Mouse (Mus musculus) myocyte (in vitro differentiated cells): ENCODE results near the gene Zfp872.

ENCODE experiments used
- MAX ChIP-seq: IDR thresholded peaks from one replicate; pipeline ENCODE4 v1.6.1; 2011; ENCODE audit warnings: low read depth, mild to moderate bottlenecking, control low read depth
- POLR2A ChIP-seq: IDR thresholded peaks from one replicate; pipeline ENCODE4 v1.6.1; 2011; ENCODE audit warnings: low read depth, mild to moderate bottlenecking, control low read depth, moderate library complexity; ENCODE audit not compliant: insufficient read length
- POLR2AphosphoS2 ChIP-seq: IDR thresholded peaks from one replicate; pipeline ENCODE4 v1.6.1; 2011; ENCODE audit warnings: low read depth, control low read depth; ENCODE audit not compliant: insufficient read length
- TCF12 ChIP-seq: IDR thresholded peaks from one replicate; pipeline ENCODE4 v1.6.1; 2011; ENCODE audit warnings: mild to moderate bottlenecking, control low read depth; ENCODE audit not compliant: poor library complexity, insufficient read depth, severe bottlenecking

- TF ChIP-seq POLR2A (no peak), MAX (no peak), TCF12 (no peak), POLR2AphosphoS2 (no peak)
Measured at GRCm38 (mm10) chr9:22164711-22165668, 22.9 kb upstream of the Zfp872 start.
